ENCODE assay signal across 9 mouse cellular contexts in genomic region chr12:84132265-84132664, GRCm38 (mm10). TPM values are rescaled to one million over a fixed set of nuclear protein-coding genes. Genes with fewer than 3 reads are reported as not detected.
DNase-seq lines count a peak whose midpoint lies in the region; ATAC-seq and TF ChIP-seq lines count a peak whose summit lies in the region.
"Had no signal": no experiment of that assay in that cellular context is flagged by ENCODE, and none has a peak within 500 bp of the region (broad histone marks: within the 10 kb centered on the region; RNA-seq: fewer than 3 reads in every experiment).

No protein-coding gene starts in this region.

- no peak for ATAC-seq in midbrain, embryonic 16.5 days

- no peaks in the 10 kb centered on the region for H3K27me3 ChIP-seq in thymus, adult 2 months (ENCODE audit: control insufficient read depth, insufficient read depth, low read length)
- no peaks in the 10 kb centered on the region for H3K27me3 ChIP-seq in limb, embryonic 10.5 days (ENCODE audit: low read depth, poor library complexity, severe bottlenecking)
- no peaks in the 10 kb centered on the region for H3K27me3 ChIP-seq in midbrain, embryonic 16.5 days (ENCODE audit: control insufficient read depth, insufficient read depth, low read depth, low read length)
- H3K27me3 ChIP-seq: hindbrain, embryonic 15.5 days had no signal

- WGBS in thymus, adult 2 months = 86% methylated on average over 3 of the region's 3 CpGs
- WGBS in limb, embryonic 10.5 days = 59% methylated on average over 3 of the region's 3 CpGs
- WGBS in midbrain, embryonic 16.5 days = 63% methylated on average over 3 of the region's 3 CpGs

- no peak overlapping the region for H3K4me3 ChIP-seq in gastrocnemius, adult 2 months
- H3K4me3 ChIP-seq in thymus, adult 2 months (ENCODE audit: control insufficient read depth, insufficient read depth, low read length) = no peak overlapping the region
- H3K4me3 ChIP-seq in limb, embryonic 10.5 days = no peak overlapping the region
- H3K4me3 ChIP-seq in midbrain, embryonic 16.5 days (ENCODE audit: low read depth, low read length) = no peak overlapping the region
- H3K4me3 ChIP-seq: hindbrain, embryonic 15.5 days had no signal

- intact Hi-C loops in gastrocnemius, adult 2 months (cut with DNase I) = no loop called here

- H3K9ac ChIP-seq in midbrain, embryonic 16.5 days (ENCODE audit: low read depth, low read length) = no peak overlapping the region
- H3K9ac ChIP-seq: hindbrain, embryonic 15.5 days had no signal

- no peaks in the 10 kb centered on the region for H3K4me1 ChIP-seq in thymus, adult 2 months (replicated peaks; ENCODE audit: control insufficient read depth, insufficient read depth, low read length)
- H3K4me1 ChIP-seq in limb, embryonic 10.5 days = no peaks in the 10 kb centered on the region
- no peaks in the 10 kb centered on the region for H3K4me1 ChIP-seq in midbrain, embryonic 16.5 days (ENCODE audit: control insufficient read depth, insufficient read depth, low read length)
- H3K4me1 ChIP-seq: hindbrain, embryonic 15.5 days had no signal

- TF ChIP-seq CTCF in gastrocnemius, adult 2 months (IDR thresholded peaks at IDR 0.05) = peak; percentile 59
- no peak for TF ChIP-seq CTCF in thymus, adult 2 months (IDR thresholded peaks at IDR 0.05; ENCODE audit: borderline replicate concordance, control insufficient read depth, extremely low read depth, insufficient read depth, low read length, poor library complexity)

- DNase-seq in gastrocnemius, adult 2 months = no peak
- no peak for DNase-seq in gastrocnemius, adult 8-10 months (ENCODE audit: low spot score in 2 of 2)
- DNase-seq in thymus, adult 2 months = peak; percentile 49
- no peak for DNase-seq in thymus, adult 18-20 months
- peak; percentile 50 for DNase-seq in limb, embryonic 10.5 days (ENCODE audit: low spot score)
- DNase-seq in thymus, postnatal 4 days = peak; percentile 77
- no peak for DNase-seq in cerebellum, postnatal 4 days (ENCODE audit: low spot score in 2 of 2)

- H3K4me2 ChIP-seq in midbrain, embryonic 16.5 days (ENCODE audit: low read length) = no peak overlapping the region
- H3K4me2 ChIP-seq: hindbrain, embryonic 15.5 days had no signal

- H3K36me3 ChIP-seq in thymus, adult 2 months (ENCODE audit: control insufficient read depth, insufficient read depth, low read length) = no peaks in the 10 kb centered on the region
- peaks cover 47% of the 10 kb centered on the region for H3K36me3 ChIP-seq in limb, embryonic 10.5 days
- H3K36me3 ChIP-seq in midbrain, embryonic 16.5 days (ENCODE audit: control insufficient read depth, insufficient read depth, low read length) = peaks cover 24% of the 10 kb centered on the region

- H3K9me3 ChIP-seq in limb, embryonic 10.5 days (replicated peaks) = no peaks in the 10 kb centered on the region
- H3K9me3 ChIP-seq in midbrain, embryonic 16.5 days (replicated peaks; ENCODE audit: control insufficient read depth, low read length, poor library complexity, severe bottlenecking) = no peaks in the 10 kb centered on the region
- H3K9me3 ChIP-seq: hindbrain, embryonic 15.5 days had no signal

- H3K27ac ChIP-seq in gastrocnemius, adult 2 months = no peak overlapping the region
- no peak overlapping the region for H3K27ac ChIP-seq in thymus, adult 2 months (ENCODE audit: control insufficient read depth, insufficient read depth, low read length)
- H3K27ac ChIP-seq in limb, embryonic 10.5 days = no peak overlapping the region
- no peak overlapping the region for H3K27ac ChIP-seq in midbrain, embryonic 16.5 days (ENCODE audit: low read length)
- H3K27ac ChIP-seq: hindbrain, embryonic 15.5 days had no signal

- no peak for TF ChIP-seq POLR2A in thymus, adult 2 months (IDR thresholded peaks at IDR 0.05; ENCODE audit: control insufficient read depth, extremely low read depth, insufficient read depth, low read length, poor library complexity)

RNA-seq across cellular contexts. Expression of gene Pnma1, which starts 16.0 kb away (rescaled TPM):
- total RNA-seq in gastrocnemius, adult 2 months (2021) = under 1 TPM; 0.10 to 0.17 TPM
- total RNA-seq in gastrocnemius, adult 8-10 months (2022) = under 1 TPM in 3 of 4 experiments, not detected in 1; 0.10 to 0.17 (median 0.16) TPM
- 0.24 and 0.28 TPM in 2 replicates for polyA plus RNA-seq in thymus, adult 2 months (2012; rRNA removed)
- 1.2 TPM in 2 replicates for polyA plus RNA-seq in limb, embryonic 10.5 days (2016; fragmentation: Nextera tagmentation; extraction: Ambion mirVana)
- polyA plus RNA-seq in midbrain, embryonic 16.5 days (2015; fragmentation: Nextera tagmentation; extraction: Ambion mirVana) = 8.2 and 9.3 TPM in 2 replicates

RNA-seq across cellular contexts. Expression of gene Dnal1, which starts 18.1 kb away (rescaled TPM):
- total RNA-seq in gastrocnemius, adult 2 months (2021) = 1 to 10 TPM; 9.8 to 10.0 TPM
- 1 to 10 TPM; 6.0 to 8.3 (median 6.9) TPM for total RNA-seq in gastrocnemius, adult 8-10 months (2022)
- 2.2 and 3.0 TPM in 2 replicates for polyA plus RNA-seq in thymus, adult 2 months (2012; rRNA removed)
- 3.7 and 4.9 TPM in 2 replicates for polyA plus RNA-seq in limb, embryonic 10.5 days (2016; fragmentation: Nextera tagmentation; extraction: Ambion mirVana)
- 9.1 and 10.9 TPM in 2 replicates for polyA plus RNA-seq in midbrain, embryonic 16.5 days (2015; fragmentation: Nextera tagmentation; extraction: Ambion mirVana)

RNA-seq across cellular contexts. Expression of gene Acot6, which starts 31.8 kb away (rescaled TPM):
- total RNA-seq in gastrocnemius, adult 2 months (2021) = 1 to 10 TPM; 1.7 to 2.5 TPM
- total RNA-seq in gastrocnemius, adult 8-10 months (2022) = 1 to 10 TPM; 1.9 to 3.2 (median 2.3) TPM
- 1.5 and 1.6 TPM in 2 replicates for polyA plus RNA-seq in thymus, adult 2 months (2012; rRNA removed)
- 0.48 and 0.73 TPM in 2 replicates for polyA plus RNA-seq in limb, embryonic 10.5 days (2016; fragmentation: Nextera tagmentation; extraction: Ambion mirVana)
- polyA plus RNA-seq in midbrain, embryonic 16.5 days (2015; fragmentation: Nextera tagmentation; extraction: Ambion mirVana) = 0.98 and 1.2 TPM in 2 replicates

Comparison
In these comparisons a context has a peak if more than half of its experiments do, and no peak if none do; other contexts are left out.
1. DNase-seq: peak in thymus, adult 2 months (single experiment), limb, embryonic 10.5 days (single experiment) and thymus, postnatal 4 days (single experiment); none in gastrocnemius, adult 2 months (single experiment), gastrocnemius, adult 8-10 months (0 of 2), thymus, adult 18-20 months (0 of 2) and cerebellum, postnatal 4 days (0 of 2).